Mouse (Mus musculus): ENCODE data around the gene Enpp3.
A peak's percentile ranks its signal among the peaks of the same experiment; 100 is the strongest.

The Enpp3 gene

GRCm38 (mm10) chr10:24763257-24763656 is 79.4 kb downstream of the Enpp3 start:
- no peak for DNase-seq

GRCm38 (mm10) chr10:24758326-24758915 is 84.2 kb downstream of the Enpp3 start:
- DNase-seq: no peak

- no peak for DNase-seq
Observed at GRCm38 (mm10) chr10:24754874-24755540, 87.6 kb downstream of the Enpp3 start.

- DNase-seq: peak; percentile 63
Observed at GRCm38 (mm10) chr10:24754251-24754835, 88.3 kb downstream of the Enpp3 start.

GRCm38 (mm10) chr10:24753536-24754250 is 88.9 kb downstream of the Enpp3 start:
- DNase-seq: peak; percentile 14

- DNase-seq: no peak
Observed at GRCm38 (mm10) chr10:24742950-24743487, 99.6 kb downstream of the Enpp3 start.

GRCm38 (mm10) chr10:24741229-24742198 is 101.1 kb downstream of the Enpp3 start:
- DNase-seq: no peak

- no peak for DNase-seq
Observed at GRCm38 (mm10) chr10:24739171-24739570, 103.5 kb downstream of the Enpp3 start.

GRCm38 (mm10) chr10:24738456-24738855 is 104.2 kb downstream of the Enpp3 start:
- no peak for DNase-seq

- DNase-seq: no peak
Observed at GRCm38 (mm10) chr10:24735027-24735777, 107.4 kb downstream of the Enpp3 start.

- no peak for DNase-seq
Observed at GRCm38 (mm10) chr10:24727478-24727877, 115.1 kb downstream of the Enpp3 start.

GRCm38 (mm10) chr10:24725197-24725596 is 117.4 kb downstream of the Enpp3 start:
- DNase-seq: no peak
